Mouse (Mus musculus) intestine, embryonic 15.5 days (tissue): Measurements from ENCODE around the gene Cap2. TPM values are rescaled to one million over a fixed set of nuclear protein-coding genes. Genes with fewer than 3 reads are reported as not detected.

Source experiments
- ATAC-seq: fragments of 200-750 bp; cut with Nextera tagmentation; 2 replicates; pipeline ENCODE4 v1.8.0; 2017; ENCODE audit warnings: moderate TSS enrichment, moderate library complexity
- H3K27ac ChIP-seq: fragments of 300-500 bp; sonication (generic); 2 replicates; pipeline ENCODE4 v1.5.1; 2015; ENCODE audit warnings: mild to moderate bottlenecking, inconsistent platforms
- H3K27me3 ChIP-seq: fragments of 300-500 bp; sonication (generic); replicated peaks from 2 replicates; pipeline ENCODE4 v1.6.1; 2015; ENCODE audit warnings: inconsistent platforms
- H3K36me3 ChIP-seq: fragments of 300-500 bp; sonication (generic); 2 replicates; pipeline ENCODE4 v1.6.1; 2015; ENCODE audit warnings: inconsistent platforms
- H3K4me1 ChIP-seq: fragments of 300-500 bp; sonication (generic); replicated peaks from 2 replicates; pipeline ENCODE4 v1.6.1; 2015; ENCODE audit warnings: inconsistent platforms
- H3K4me2 ChIP-seq: fragments of 300-500 bp; sonication (generic); replicated peaks from 2 replicates; pipeline ENCODE4 v1.6.1; 2015; ENCODE audit warnings: mild to moderate bottlenecking, inconsistent platforms
- H3K4me3 ChIP-seq: fragments of 300-500 bp; sonication (generic); replicated peaks from 2 replicates; pipeline ENCODE4 v1.5.1; 2015; ENCODE audit warnings: inconsistent platforms
- H3K9ac ChIP-seq: fragments of 300-500 bp; sonication (generic); 2 replicates; pipeline ENCODE4 v1.6.1; 2015; ENCODE audit warnings: inconsistent platforms
- H3K9me3 ChIP-seq: fragments of 300-500 bp; sonication (generic); 2 replicates; pipeline ENCODE4 v1.6.1; 2016; ENCODE audit warnings: inconsistent platforms
- whole genome bisulfite sequencing: fragments of 180-500 bp; shearing (Covaris S2); methylation state at CpG from one replicate; pipeline ENCODE4 v1.1.7; 2015; 5-methylcytosine and 5-hydroxymethylcytosine counted together
- polyA plus RNA-seq: library from polyadenylated mRNA; unstranded; fragments of >200 nt; fragmentation: Nextera tagmentation; extraction: Ambion mirVana; gene quantifications from 2 replicates; pipeline ENCODE4 v1.2.1, GENCODE M21; 2015

Gene Cap2
- polyA plus RNA-seq, 1 experiment from 2014 or later, result 10.4 TPM

- no peaks in the 10 kb centered on the region for H3K4me1 ChIP-seq
- H3K27me3 ChIP-seq, result no peaks in the 10 kb centered on the region
- no peak for ATAC-seq
- no peak overlapping the region for H3K27ac ChIP-seq
- WGBS, result 92% methylated on average over 7 of the region's 7 CpGs
- H3K9me3 ChIP-seq, result no peaks in the 10 kb centered on the region
- H3K4me3 ChIP-seq, result no peak overlapping the region
- no peaks in the 10 kb centered on the region for H3K36me3 ChIP-seq
- no peak overlapping the region for H3K9ac ChIP-seq
- H3K4me2 ChIP-seq, result no peak overlapping the region
Measured at GRCm38 (mm10) chr13:46510460-46510859, 8.8 kb downstream of the Cap2 start.

- H3K9ac ChIP-seq, result no peak overlapping the region
- H3K9me3 ChIP-seq, result no peaks in the 10 kb centered on the region
- no peaks in the 10 kb centered on the region for H3K4me1 ChIP-seq
- no peak for ATAC-seq
- H3K27me3 ChIP-seq, result no peaks in the 10 kb centered on the region
- no peak overlapping the region for H3K27ac ChIP-seq
- 88% methylated on average over 10 of the region's 10 CpGs for WGBS
- no peak overlapping the region for H3K4me2 ChIP-seq
- no peaks in the 10 kb centered on the region for H3K36me3 ChIP-seq
- no peak overlapping the region for H3K4me3 ChIP-seq
Measured at GRCm38 (mm10) chr13:46514484-46514883, 12.8 kb downstream of the Cap2 start.

GRCm38 (mm10) chr13:46515120-46515523 is 13.5 kb downstream of the Cap2 start:
- no peak overlapping the region for H3K4me3 ChIP-seq
- no peaks in the 10 kb centered on the region for H3K9me3 ChIP-seq
- H3K27ac ChIP-seq, result no peak overlapping the region
- no peaks in the 10 kb centered on the region for H3K27me3 ChIP-seq
- H3K36me3 ChIP-seq, result no peaks in the 10 kb centered on the region
- H3K9ac ChIP-seq, result no peak overlapping the region
- 76% methylated on average over 9 of the region's 9 CpGs for WGBS
- no peak overlapping the region for H3K4me2 ChIP-seq
- ATAC-seq, result no peak
- no peaks in the 10 kb centered on the region for H3K4me1 ChIP-seq

- H3K4me1 ChIP-seq, result no peaks in the 10 kb centered on the region
- WGBS, result 88% methylated on average over 10 of the region's 10 CpGs
- H3K36me3 ChIP-seq, result no peaks in the 10 kb centered on the region
- no peak for ATAC-seq
- no peaks in the 10 kb centered on the region for H3K9me3 ChIP-seq
- H3K4me3 ChIP-seq, result no peak overlapping the region
- no peaks in the 10 kb centered on the region for H3K27me3 ChIP-seq
- H3K4me2 ChIP-seq, result no peak overlapping the region
- no peak overlapping the region for H3K27ac ChIP-seq
- no peak overlapping the region for H3K9ac ChIP-seq
Measured at GRCm38 (mm10) chr13:46515524-46515923, 13.9 kb downstream of the Cap2 start.

GRCm38 (mm10) chr13:46516183-46516582 is 14.5 kb downstream of the Cap2 start:
- 0 out of 2 replicates have a peak, but pooled peaks have one; percentile 34 for ATAC-seq
- H3K4me3 ChIP-seq, result no peak overlapping the region
- no peak overlapping the region for H3K27ac ChIP-seq

GRCm38 (mm10) chr13:46517211-46517685 is 15.6 kb downstream of the Cap2 start:
- Histone ChIP-seq H3K36me3 (no peaks in the 10 kb centered on the region), H3K4me1 (no peaks in the 10 kb centered on the region), H3K4me3 (no peak overlapping the region), H3K9me3 (no peaks in the 10 kb centered on the region), H3K27me3 (no peaks in the 10 kb centered on the region), H3K27ac (no peak overlapping the region), H3K4me2 (no peak overlapping the region), H3K9ac (no peak overlapping the region)
- WGBS, result 69% methylated on average over 4 of the region's 4 CpGs
- no peak for ATAC-seq

More at GRCm38 (mm10) chr13:46516183-46516582, 14.5 kb downstream of the Cap2 start:
- Histone ChIP-seq H3K9ac (no peak overlapping the region), H3K27me3 (no peaks in the 10 kb centered on the region), H3K4me2 (no peak overlapping the region), H3K4me1 (no peaks in the 10 kb centered on the region), H3K36me3 (no peaks in the 10 kb centered on the region), H3K9me3 (no peaks in the 10 kb centered on the region)
- 63% methylated on average over 7 of the region's 7 CpGs for WGBS

GRCm38 (mm10) chr13:46521482-46521881 is 19.8 kb downstream of the Cap2 start:
- Histone ChIP-seq H3K27ac (no peak overlapping the region), H3K4me1 (no peaks in the 10 kb centered on the region), H3K4me2 (no peak overlapping the region), H3K36me3 (no peaks in the 10 kb centered on the region), H3K9me3 (no peaks in the 10 kb centered on the region), H3K4me3 (no peak overlapping the region), H3K9ac (no peak overlapping the region), H3K27me3 (no peaks in the 10 kb centered on the region)
- ATAC-seq, result no peak
- 71% methylated on average over 1 of the region's 1 CpGs for WGBS

GRCm38 (mm10) chr13:46522798-46523197 is 21.1 kb downstream of the Cap2 start:
- no peak for ATAC-seq

GRCm38 (mm10) chr13:46523235-46523634 is 21.6 kb downstream of the Cap2 start:
- no peak for ATAC-seq
- WGBS, result 32% methylated on average over 5 of the region's 5 CpGs
- Histone ChIP-seq H3K27ac (no peak overlapping the region), H3K27me3 (no peaks in the 10 kb centered on the region), H3K4me1 (no peaks in the 10 kb centered on the region), H3K4me2 (no peak overlapping the region), H3K36me3 (no peaks in the 10 kb centered on the region), H3K4me3 (no peak overlapping the region), H3K9ac (no peak overlapping the region), H3K9me3 (no peaks in the 10 kb centered on the region)

More at GRCm38 (mm10) chr13:46522798-46523197, 21.1 kb downstream of the Cap2 start:
- no peaks in the 10 kb centered on the region for H3K9me3 ChIP-seq
- H3K4me1 ChIP-seq, result no peaks in the 10 kb centered on the region
- H3K4me3 ChIP-seq, result no peak overlapping the region
- WGBS, result 48% methylated on average over 4 of the region's 4 CpGs
- no peaks in the 10 kb centered on the region for H3K36me3 ChIP-seq
- H3K4me2 ChIP-seq, result no peak overlapping the region
- H3K27me3 ChIP-seq, result no peaks in the 10 kb centered on the region
- H3K9ac ChIP-seq, result no peak overlapping the region
- H3K27ac ChIP-seq, result no peak overlapping the region

- no peak for ATAC-seq
Measured at GRCm38 (mm10) chr13:46523712-46524111, 22.1 kb downstream of the Cap2 start.

GRCm38 (mm10) chr13:46525295-46526255 is 23.9 kb downstream of the Cap2 start:
- Histone ChIP-seq H3K36me3 (no peaks in the 10 kb centered on the region), H3K4me3 (no peak overlapping the region), H3K27ac (no peak overlapping the region), H3K4me1 (no peaks in the 10 kb centered on the region), H3K9me3 (no peaks in the 10 kb centered on the region), H3K4me2 (no peak overlapping the region), H3K27me3 (no peaks in the 10 kb centered on the region), H3K9ac (no peak overlapping the region)
- ATAC-seq, result no peak
- WGBS, result 90% methylated on average over 18 of the region's 18 CpGs

More at GRCm38 (mm10) chr13:46523712-46524111, 22.1 kb downstream of the Cap2 start:
- Histone ChIP-seq H3K4me1 (no peaks in the 10 kb centered on the region), H3K9me3 (no peaks in the 10 kb centered on the region), H3K27ac (no peak overlapping the region), H3K36me3 (no peaks in the 10 kb centered on the region), H3K9ac (no peak overlapping the region), H3K4me3 (no peak overlapping the region), H3K27me3 (no peaks in the 10 kb centered on the region), H3K4me2 (no peak overlapping the region)
- 72% methylated on average over 12 of the region's 12 CpGs for WGBS

GRCm38 (mm10) chr13:46526645-46527044 is 25.0 kb downstream of the Cap2 start:
- H3K27me3 ChIP-seq, result no peaks in the 10 kb centered on the region
- no peak overlapping the region for H3K4me3 ChIP-seq
- H3K4me2 ChIP-seq, result no peak overlapping the region
- H3K4me1 ChIP-seq, result no peaks in the 10 kb centered on the region
- no peak for ATAC-seq
- no peak overlapping the region for H3K9ac ChIP-seq
- H3K9me3 ChIP-seq, result no peaks in the 10 kb centered on the region
- no peak overlapping the region for H3K27ac ChIP-seq
- H3K36me3 ChIP-seq, result no peaks in the 10 kb centered on the region
- 83% methylated on average over 3 of the region's 3 CpGs for WGBS

- H3K9ac ChIP-seq, result no peak overlapping the region
- no peak for ATAC-seq
- no peak overlapping the region for H3K4me2 ChIP-seq
- no peaks in the 10 kb centered on the region for H3K4me1 ChIP-seq
- H3K27me3 ChIP-seq, result no peaks in the 10 kb centered on the region
- no peaks in the 10 kb centered on the region for H3K9me3 ChIP-seq
- no peaks in the 10 kb centered on the region for H3K36me3 ChIP-seq
- 89% methylated on average over 5 of the region's 5 CpGs for WGBS
- H3K27ac ChIP-seq, result no peak overlapping the region
- H3K4me3 ChIP-seq, result no peak overlapping the region
Measured at GRCm38 (mm10) chr13:46527340-46527739, 25.7 kb downstream of the Cap2 start.
